Mouse (Mus musculus) mature B cell (primary cell): ENCODE measurements around the gene Acads.
"Not testable (repeated sequence)": the region's sequence is repeated elsewhere in the genome, so short reads cannot be mapped to it uniquely, and the experiment has no call there.

Experiments used
- in situ Hi-C: fragments of 300-500 bp; cut with MboI; formaldehyde crosslinking; loops from 2 replicates; pipeline ENCODE4 v1.14.3; 2019

Acads gene

GRCm38 (mm10) chr5:115118961-115119570 lies at the start of gene Acads:
Acads (minus strand) TSS chr5:115119346.
- in situ Hi-C loops: no loop called here

- in situ Hi-C loops: no loop called here
These were observed 48.2 kb upstream of the Acads start for GRCm38 (mm10) chr5:115167396-115167795.

GRCm38 (mm10) chr5:115166815-115167194 lies 47.7 kb upstream of the Acads start:
- in situ Hi-C loops: no loop called here

- in situ Hi-C loops: no loop called here
These were observed 47.0 kb upstream of the Acads start for GRCm38 (mm10) chr5:115165895-115166814.

- in situ Hi-C loops: no loop called here
These were observed 46.2 kb upstream of the Acads start for GRCm38 (mm10) chr5:115165351-115165750.

- in situ Hi-C loops: not testable (repeated sequence)
These were observed 45.3 kb upstream of the Acads start for GRCm38 (mm10) chr5:115164446-115164845.

GRCm38 (mm10) chr5:115163563-115163962 lies 44.4 kb upstream of the Acads start:
- in situ Hi-C loops: no loop called here

GRCm38 (mm10) chr5:115161940-115162279 lies 42.8 kb upstream of the Acads start:
- in situ Hi-C loops: not testable (repeated sequence)

GRCm38 (mm10) chr5:115161064-115161939 lies 42.2 kb upstream of the Acads start:
- in situ Hi-C loops: no loop called here

- in situ Hi-C loops: no loop called here
These were observed 41.5 kb upstream of the Acads start for GRCm38 (mm10) chr5:115160655-115161054.

GRCm38 (mm10) chr5:115159165-115159564 lies 40.0 kb upstream of the Acads start:
- in situ Hi-C loops: no loop called here

GRCm38 (mm10) chr5:115158040-115158983 lies 39.2 kb upstream of the Acads start, which contains the start of gene Mlec:
Mlec (minus strand) TSS chr5:115158179.
- in situ Hi-C loops: no loop called here

GRCm38 (mm10) chr5:115156933-115157589 lies 37.9 kb upstream of the Acads start:
- in situ Hi-C loops: no loop called here

- in situ Hi-C loops: no loop called here
These were observed 37.3 kb upstream of the Acads start for GRCm38 (mm10) chr5:115156401-115156800.

- in situ Hi-C loops: no loop called here
These were observed 36.7 kb upstream of the Acads start for GRCm38 (mm10) chr5:115155831-115156230.

- in situ Hi-C loops: no loop called here
These were observed 36.0 kb upstream of the Acads start for GRCm38 (mm10) chr5:115155156-115155631.

- in situ Hi-C loops: no loop called here
These were observed 33.2 kb upstream of the Acads start for GRCm38 (mm10) chr5:115152132-115152956.

- in situ Hi-C loops: no loop called here
These were observed 32.3 kb upstream of the Acads start for GRCm38 (mm10) chr5:115151457-115151856.

- in situ Hi-C loops: no loop called here
These were observed 31.8 kb upstream of the Acads start for GRCm38 (mm10) chr5:115150991-115151390.
